Mouse (Mus musculus) E14TG2a.4 (cell line): Measurements from ENCODE around the gene Fntb.

Source experiments
- H3K27me3 ChIP-seq: 2 replicates; pipeline ENCODE4 v1.6.1; 2014; ENCODE audit warnings: low read length, control low read depth; ENCODE audit not compliant: insufficient read depth
- H3K36me3 ChIP-seq: 2 replicates; pipeline ENCODE4 v1.6.1; 2014; ENCODE audit warnings: low read length, control low read depth; ENCODE audit not compliant: insufficient read depth
- H3K4me1 ChIP-seq: replicated peaks from 2 replicates; pipeline ENCODE4 v1.6.1; 2014; ENCODE audit warnings: low read depth, low read length, control low read depth
- H3K4me3 ChIP-seq: replicated peaks from 2 replicates; pipeline ENCODE4 v1.5.1; 2014; ENCODE audit warnings: mild to moderate bottlenecking, low read length
- H3K9me3 ChIP-seq: 2 replicates; pipeline ENCODE4 v1.6.1; 2014; ENCODE audit warnings: low read length, control low read depth
- CTCF ChIP-seq: conservative IDR thresholded peaks from 2 replicates; pipeline ENCODE4 v1.5.1; 2014; ENCODE audit warnings: low read length
- NANOG ChIP-seq: IDR thresholded peaks from 2 replicates; pipeline ENCODE4 v1.6.1; 2014; ENCODE audit warnings: borderline replicate concordance, low read length, mixed read lengths
- POU5F1 ChIP-seq: IDR thresholded peaks from 2 replicates; pipeline ENCODE4 v1.6.1; 2014; ENCODE audit warnings: low read length, borderline replicate concordance

The Fntb gene

DNA sequence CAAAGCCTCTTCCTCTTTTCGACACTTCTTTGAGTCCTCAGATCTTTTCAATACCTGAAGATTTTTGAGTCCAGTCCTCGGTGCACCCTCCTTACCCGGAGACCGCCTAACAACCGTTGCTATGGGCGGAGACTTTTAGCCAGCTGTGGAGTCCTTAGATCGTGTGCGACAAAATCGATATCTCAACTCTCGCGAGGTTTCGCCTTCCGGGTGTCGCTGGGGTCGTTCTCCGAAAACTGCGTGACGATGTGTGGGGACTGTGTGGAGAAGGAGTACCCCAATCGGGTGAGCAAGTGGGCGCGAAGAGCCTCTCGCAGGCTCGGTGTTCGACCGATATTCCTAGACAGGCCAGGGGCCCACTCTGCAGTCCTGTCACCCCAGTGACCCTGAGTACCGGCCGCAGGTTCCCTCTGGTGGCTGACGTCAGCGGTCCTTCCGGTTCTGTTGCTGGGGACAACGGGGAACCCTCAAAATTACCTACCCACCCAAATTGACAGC is at the start of gene Fntb, which contains the start of gene Churc1:
Fntb (plus strand) TSS at position 236 of the 498 bp plus-strand sequence.
Churc1 (plus strand) TSS at position 185 of the 498 bp plus-strand sequence.
- H3K36me3 ChIP-seq, result no peaks in the 10 kb centered on the region

DNA sequence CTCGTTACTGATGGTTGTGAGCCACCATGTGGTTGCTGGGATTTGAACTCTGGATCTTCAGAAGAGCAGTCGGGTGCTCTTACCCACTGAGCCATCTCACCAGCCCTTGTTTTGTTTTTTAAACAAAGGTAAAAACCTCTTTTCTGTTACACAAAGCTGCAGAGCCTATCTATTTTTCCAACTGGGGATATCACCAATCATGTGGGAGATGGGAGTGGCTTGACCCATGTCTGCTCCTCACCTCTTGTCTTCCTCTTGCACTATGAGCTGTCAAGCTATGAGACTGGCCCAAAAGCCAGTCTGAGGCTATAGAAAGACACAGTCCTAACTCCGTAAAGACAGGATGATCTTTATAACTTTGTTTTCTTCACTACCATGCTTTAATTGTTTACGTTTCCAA is 47.0 kb upstream of the Fntb start:
- H3K9me3 ChIP-seq, result no peaks in the 10 kb centered on the region
- H3K36me3 ChIP-seq, result no peaks in the 10 kb centered on the region
- 0 out of 2 replicates have a peak, but pooled peaks cover 4% of the 10 kb centered on the region for H3K27me3 ChIP-seq
- no peak for TF ChIP-seq CTCF
- no peak for TF ChIP-seq POU5F1
- no peak for TF ChIP-seq NANOG
- H3K4me1 ChIP-seq, result no peaks in the 10 kb centered on the region
- H3K4me3 ChIP-seq, result no peak overlapping the region

More for the DNA sequence above, at the start of gene Fntb, which contains the start of gene Churc1:
- no peaks in the 10 kb centered on the region for H3K9me3 ChIP-seq
- H3K4me3 ChIP-seq, result peak within 1 kb of the TSS; percentile 89
- H3K27me3 ChIP-seq, result no peaks in the 10 kb centered on the region
- peaks cover 33% of the 10 kb centered on the region for H3K4me1 ChIP-seq
- TF ChIP-seq NANOG (no peak), POU5F1 (no peak), CTCF (no peak)

DNA sequence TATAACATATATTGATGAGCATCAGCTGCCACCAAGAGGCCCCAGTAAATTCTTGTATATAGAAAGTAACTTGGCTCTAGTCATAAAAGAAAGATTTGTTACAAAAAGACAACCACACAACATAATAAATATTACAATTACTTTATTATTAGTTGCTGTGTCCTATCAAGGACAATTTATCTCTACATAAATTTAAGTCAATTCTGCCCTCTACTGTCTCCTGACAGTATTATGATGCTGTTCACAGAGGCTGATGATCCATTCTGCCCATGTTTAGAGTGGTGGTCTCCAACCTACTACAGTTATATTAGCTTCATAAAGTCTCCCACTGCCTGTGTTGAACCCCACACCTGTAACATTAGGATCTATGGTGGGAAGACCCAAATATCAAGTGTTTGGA is 44.8 kb upstream of the Fntb start:
- TF ChIP-seq CTCF (no peak), POU5F1 (no peak), NANOG (no peak)
- no peaks in the 10 kb centered on the region for H3K4me1 ChIP-seq
- peaks cover 5% of the 10 kb centered on the region; the same call in 1 of the 2 replicates for H3K9me3 ChIP-seq
- 0 out of 2 replicates have a peak, but pooled peaks cover 4% of the 10 kb centered on the region for H3K27me3 ChIP-seq
- H3K4me3 ChIP-seq, result no peak overlapping the region
- no peaks in the 10 kb centered on the region for H3K36me3 ChIP-seq

DNA sequence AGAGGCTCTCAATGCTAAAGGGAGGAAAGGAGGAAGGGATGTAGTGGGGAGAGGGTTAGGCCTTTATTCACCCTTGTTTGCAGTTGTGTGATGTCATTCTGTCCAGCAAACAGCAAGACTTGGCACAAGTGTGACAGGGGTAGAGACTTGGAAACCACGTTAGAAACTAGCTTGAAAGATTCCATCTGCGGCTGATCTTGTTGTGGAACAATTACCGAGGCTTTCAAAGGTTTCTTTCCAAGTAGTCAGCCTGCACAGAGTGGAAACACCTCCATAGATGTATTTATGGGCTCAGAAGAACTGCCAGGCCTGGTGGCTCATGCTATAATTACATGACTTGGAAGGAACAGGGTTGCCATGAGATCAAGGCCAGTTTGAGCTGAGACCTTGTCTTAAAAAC is 43.4 kb upstream of the Fntb start:
- TF ChIP-seq NANOG (no peak), POU5F1 (no peak), CTCF (no peak)
- Histone ChIP-seq H3K9me3 (peaks cover 12% of the 10 kb centered on the region), H3K4me3 (no peak overlapping the region), H3K27me3 (0 out of 2 replicates have a peak, but pooled peaks cover 4% of the 10 kb centered on the region), H3K36me3 (no peaks in the 10 kb centered on the region), H3K4me1 (no peaks in the 10 kb centered on the region)

DNA sequence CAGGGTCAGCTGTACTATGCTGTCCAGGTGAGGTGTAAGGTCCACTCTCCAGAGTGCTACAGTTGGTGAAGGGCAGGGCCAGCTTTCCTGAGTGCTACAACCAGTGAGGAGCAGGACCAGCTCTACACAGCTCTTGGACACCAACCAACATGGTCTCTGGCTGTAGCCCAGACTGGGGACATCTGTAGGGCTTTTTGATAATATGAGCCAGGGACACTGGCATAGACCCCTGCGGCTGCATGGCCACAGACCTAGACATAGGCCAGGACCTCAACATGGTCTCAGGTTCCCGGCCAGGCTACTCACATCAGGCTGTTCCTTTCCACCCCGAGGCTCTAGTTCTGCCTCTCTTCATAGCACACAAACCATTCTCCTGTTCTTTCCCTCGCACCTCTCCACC is 37.4 kb upstream of the Fntb start:
- H3K36me3 ChIP-seq, result no peaks in the 10 kb centered on the region
- TF ChIP-seq NANOG (no peak), CTCF (no peak), POU5F1 (no peak)

DNA sequence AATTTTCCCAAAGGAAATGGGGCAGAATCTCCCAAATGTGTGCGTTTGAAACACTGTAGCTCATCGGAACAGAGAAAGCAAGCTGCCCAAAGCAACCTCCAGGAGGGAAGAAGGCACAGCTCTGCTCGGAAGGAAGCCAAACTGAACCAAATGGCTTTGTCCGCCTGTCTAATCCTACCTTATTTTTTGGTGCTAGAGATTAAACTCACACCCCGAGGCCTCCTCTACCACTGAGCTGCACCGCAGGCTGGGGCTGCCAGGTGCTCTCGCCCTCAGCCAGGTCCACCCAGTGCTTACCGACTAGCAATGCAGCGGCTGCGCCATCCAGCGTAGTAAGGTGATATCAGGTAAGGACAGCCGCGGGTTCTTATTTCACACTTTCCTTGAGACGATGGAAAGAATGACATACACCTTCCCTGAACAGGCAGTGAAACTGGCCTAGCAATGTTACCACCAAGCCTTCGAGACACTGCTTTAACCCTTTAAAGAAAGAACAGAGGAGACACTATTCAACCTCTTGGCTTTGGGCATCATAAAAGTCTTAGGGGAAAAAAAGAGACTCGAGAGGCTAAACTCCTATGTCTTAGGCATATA is 14.4 kb upstream of the Fntb start:
- no peaks in the 10 kb centered on the region for H3K27me3 ChIP-seq
- H3K4me1 ChIP-seq, result no peaks in the 10 kb centered on the region; the same call in 1 of the 2 replicates
- peaks cover 36% of the 10 kb centered on the region for H3K9me3 ChIP-seq
- TF ChIP-seq POU5F1, result no peak
- TF ChIP-seq NANOG, result no peak
- no peak for TF ChIP-seq CTCF
- no peaks in the 10 kb centered on the region for H3K36me3 ChIP-seq
- H3K4me3 ChIP-seq, result no peak overlapping the region

More for the DNA sequence above, 37.4 kb upstream of the Fntb start:
- Histone ChIP-seq H3K9me3 (peaks cover 21% of the 10 kb centered on the region), H3K27me3 (0 out of 2 replicates have a peak, but pooled peaks cover 7% of the 10 kb centered on the region), H3K4me3 (no peak overlapping the region), H3K4me1 (no peaks in the 10 kb centered on the region)

DNA sequence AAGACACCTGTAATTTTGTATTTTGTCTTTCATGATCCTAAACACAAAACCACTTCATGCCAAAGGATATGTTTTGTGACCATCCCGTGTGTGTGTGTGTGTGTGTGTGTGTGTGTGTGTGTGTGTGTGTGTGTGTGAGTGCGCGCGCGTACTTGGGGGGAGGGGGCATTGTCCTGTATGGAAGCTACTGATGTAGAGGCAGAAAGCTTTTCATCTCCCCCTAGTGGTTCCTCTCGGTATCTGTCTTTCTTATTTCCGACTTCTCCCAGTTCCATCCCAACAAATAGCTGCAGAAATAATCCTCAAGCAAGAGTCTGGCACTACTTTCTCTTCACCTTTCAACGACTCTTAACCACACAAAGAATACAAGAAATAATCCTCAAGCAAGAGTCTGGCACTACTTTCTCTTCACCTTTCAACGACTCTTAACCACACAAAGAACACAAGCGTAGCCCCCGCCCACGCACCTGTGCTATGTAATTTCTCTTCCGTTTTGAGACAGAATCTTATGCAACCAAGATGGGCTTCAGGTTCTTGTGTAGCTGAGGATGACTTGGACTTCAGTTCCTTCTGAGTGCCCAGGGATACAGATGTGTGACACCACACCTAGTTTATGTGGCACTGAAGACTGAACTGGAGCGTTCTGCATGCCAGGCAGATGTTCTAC is 12.6 kb upstream of the Fntb start:
- H3K4me1 ChIP-seq, result no peaks in the 10 kb centered on the region; the same call in 1 of the 2 replicates
- no peaks in the 10 kb centered on the region for H3K36me3 ChIP-seq
- H3K4me3 ChIP-seq, result no peak overlapping the region
- TF ChIP-seq CTCF (peak; percentile 44), NANOG (no peak), POU5F1 (no peak)
- H3K9me3 ChIP-seq, result peaks cover 36% of the 10 kb centered on the region
- no peaks in the 10 kb centered on the region for H3K27me3 ChIP-seq

DNA sequence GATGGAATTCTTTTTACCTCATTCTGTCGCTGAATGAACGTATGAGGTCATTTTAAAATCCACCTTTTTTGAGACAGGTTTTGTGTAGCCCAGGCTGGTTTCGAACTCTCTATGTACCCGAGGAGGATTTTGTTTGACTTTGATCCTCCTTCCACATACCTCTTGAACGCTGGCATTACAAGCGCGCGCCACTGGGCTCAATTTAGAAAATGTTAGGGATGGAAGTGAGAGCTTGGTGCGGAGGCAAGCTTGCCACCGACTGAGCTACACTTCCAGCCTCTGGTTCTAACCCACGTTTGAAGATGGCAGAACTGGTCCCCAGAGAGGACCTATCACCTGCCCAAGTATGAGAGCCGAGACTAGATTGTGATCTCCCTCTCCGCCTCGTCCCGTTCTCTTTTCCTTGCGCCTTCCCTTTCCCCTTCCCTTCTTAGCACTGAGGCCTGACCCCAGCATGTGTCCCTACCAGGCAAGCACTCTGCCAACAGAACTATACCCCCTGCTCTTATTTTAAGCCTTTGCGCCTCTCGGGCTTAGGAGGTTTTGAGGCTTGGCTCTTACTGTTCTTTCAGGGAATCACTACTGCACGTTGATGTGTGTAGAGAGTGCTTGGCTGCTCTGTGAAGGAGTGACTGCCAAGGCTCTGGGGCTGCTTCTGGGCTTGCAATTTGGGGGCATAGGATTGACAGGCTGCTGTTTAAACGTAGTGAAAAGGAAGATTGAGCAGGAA is 677 bp downstream of the Fntb start:
- Histone ChIP-seq H3K4me1 (peaks cover 33% of the 10 kb centered on the region), H3K9me3 (no peaks in the 10 kb centered on the region), H3K27me3 (no peaks in the 10 kb centered on the region), H3K36me3 (no peaks in the 10 kb centered on the region), H3K4me3 (peak overlapping the region; percentile 89)
- no peak for TF ChIP-seq NANOG
- no peak for TF ChIP-seq CTCF
- TF ChIP-seq POU5F1, result no peak
